Mouse (Mus musculus): Measurements from ENCODE around the gene Hdac11. TPM values are rescaled to one million over a fixed set of nuclear protein-coding genes. Genes with fewer than 3 reads are reported as not detected.
"Not testable (repeated sequence)": the region's sequence is repeated elsewhere in the genome, so short reads cannot be mapped to it uniquely, and the experiment has no call there.

Gene Hdac11
- 3.8 TPM in 1 of 2 replicates, not detected in the other for total RNA-seq (2015; ENCODE audit: low replicate concordance)
- total RNA-seq (2017; ENCODE audit: low replicate concordance), result 0.84 and 1.8 TPM in 2 replicates

DNA sequence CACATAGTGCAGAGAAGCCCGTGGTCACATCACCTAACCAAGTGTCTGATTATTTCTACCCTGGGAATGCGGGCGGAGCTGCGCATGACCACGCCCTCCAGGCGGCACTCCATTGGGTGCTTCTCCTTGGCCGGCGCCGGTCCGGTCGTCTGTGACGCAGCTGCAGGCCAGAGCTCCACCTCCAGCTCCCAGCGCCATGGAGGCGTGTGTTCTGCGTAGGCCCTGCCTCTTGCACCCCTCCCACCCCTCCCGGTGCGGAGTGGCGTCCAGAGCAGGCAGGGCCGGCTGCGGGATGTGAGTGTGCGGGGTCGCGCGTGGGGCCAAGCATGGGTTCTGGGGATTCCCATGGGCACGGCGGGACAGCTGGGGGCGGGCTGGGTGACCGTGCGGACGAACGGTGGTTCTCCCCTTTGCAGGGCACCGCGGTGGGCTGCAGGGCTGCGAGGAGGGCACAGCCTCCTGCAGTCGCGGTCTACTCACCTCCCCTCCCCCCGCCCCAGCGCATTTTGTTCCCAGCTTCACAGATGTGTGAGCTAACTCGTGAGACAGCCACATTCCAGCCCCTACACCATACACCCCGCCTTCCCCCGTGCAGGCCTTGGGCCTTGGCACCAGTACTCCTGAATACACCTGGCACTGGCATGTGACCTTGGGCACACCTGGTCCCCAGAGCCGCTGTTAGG lies at the start of gene Hdac11:
Gene Hdac11, plus strand, starts transcription at position 112 of the 683 bp plus-strand sequence.
- peak; percentile 93 for ATAC-seq (replicated peaks; ENCODE audit: low FRiP score, poor library complexity, severe bottlenecking)

DNA sequence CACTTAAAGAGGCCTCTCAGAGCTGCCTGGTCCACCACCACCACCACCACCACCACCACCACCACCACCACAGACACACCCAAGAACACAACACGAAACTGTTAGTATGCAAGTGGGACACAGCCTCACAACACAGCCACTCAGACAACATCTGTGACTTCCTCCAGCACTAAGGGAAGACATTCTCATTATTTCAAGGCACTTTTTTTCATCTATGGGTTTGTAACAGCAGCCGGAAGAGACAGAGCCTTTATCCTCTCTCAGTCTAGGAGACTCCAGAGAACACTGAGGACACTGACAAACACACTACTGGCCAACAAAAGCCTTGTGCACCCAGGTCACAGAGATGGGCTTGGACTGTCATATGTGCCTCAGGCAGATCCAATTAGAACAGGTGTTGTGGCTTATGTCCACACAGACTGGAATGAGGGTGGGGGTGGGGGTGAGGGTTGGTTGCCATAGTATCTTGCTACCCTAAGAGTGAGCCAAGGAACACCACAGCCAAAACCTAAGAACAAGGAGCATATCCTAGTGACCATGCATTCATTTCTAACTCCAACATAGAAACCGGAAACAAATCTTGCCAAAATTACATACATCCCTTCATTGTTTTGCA lies 48.1 kb upstream of the Hdac11 start:
- no peak for ATAC-seq (replicated peaks; ENCODE audit: low FRiP score, poor library complexity, severe bottlenecking)

DNA sequence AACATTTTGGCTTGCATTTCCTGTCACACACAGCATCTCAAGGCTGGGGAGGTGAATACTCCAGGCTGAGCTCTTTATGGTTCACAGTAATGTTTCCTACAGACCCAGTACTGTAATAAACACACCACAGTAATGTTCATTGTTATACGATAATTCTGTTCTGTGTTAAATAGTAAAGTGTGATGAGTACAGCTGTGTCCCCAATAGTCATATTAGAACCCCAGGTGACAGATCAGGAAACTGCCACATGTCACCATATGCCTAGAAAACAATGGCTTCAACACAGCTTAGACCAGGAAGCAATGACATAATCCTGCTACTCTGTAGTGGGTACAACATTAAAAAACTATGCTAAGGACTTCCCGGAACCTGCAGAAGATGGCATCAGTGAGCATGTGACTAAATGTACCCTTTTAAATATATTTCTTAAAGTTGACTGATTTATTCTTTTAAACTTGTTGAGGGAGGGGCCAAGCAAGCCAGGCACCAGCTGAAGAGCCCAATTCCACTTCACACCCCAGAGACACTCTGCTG lies 47.5 kb upstream of the Hdac11 start:
- ATAC-seq (replicated peaks; ENCODE audit: low FRiP score, poor library complexity, severe bottlenecking), result no peak

DNA sequence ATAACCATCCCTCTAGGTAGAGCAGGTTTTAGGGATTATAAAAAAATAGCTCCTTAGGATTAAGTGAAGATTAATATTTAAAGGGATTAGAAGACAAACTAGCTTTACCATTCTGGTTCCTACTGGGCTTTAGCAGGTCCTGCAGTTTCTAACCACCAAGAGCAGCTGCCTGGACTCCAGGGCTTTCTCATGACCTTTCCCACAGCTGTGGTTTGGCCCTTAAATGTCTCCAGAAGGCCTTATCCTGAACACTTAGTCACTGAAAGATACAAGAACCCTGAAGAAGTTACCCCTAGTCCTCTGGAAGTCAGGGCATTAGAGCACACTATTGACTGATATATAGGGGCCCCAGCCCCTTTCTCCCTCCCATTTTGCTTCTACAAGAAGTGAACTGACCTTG lies 47.0 kb upstream of the Hdac11 start:
- ATAC-seq (replicated peaks; ENCODE audit: low FRiP score, poor library complexity, severe bottlenecking), result no peak

DNA sequence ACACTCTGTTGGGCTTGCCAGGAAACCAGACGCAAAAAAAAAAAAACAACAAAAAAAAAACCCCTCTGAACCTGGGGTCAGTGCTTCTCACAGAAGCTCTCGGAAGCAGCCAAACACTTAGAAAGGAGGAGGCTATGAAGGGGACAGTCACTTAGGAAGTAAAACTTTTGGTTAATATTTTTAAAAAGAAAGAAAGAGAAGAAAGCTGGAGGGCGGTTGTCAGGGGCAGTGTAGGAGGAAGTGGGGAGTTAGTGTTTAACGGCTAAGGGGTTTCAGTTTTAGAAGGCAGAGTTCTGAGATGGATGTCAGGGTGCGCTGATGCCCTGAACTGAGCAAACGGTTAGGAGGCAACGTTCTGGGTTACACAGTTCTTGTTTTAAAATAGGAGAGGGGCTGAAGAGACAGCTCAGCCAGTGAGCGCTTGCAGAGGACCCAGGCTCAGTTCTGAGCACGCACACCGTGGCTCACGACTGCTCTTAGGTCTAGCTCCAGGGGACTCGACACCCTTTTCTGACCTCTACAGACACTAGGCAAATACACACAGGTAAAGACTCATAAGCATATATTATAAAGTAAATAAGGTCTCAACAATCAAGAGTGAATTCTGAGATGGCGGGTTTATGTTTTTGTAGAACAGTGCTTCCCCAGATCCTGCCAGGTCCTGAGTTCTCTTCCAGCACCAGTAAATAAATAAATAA lies 46.0 kb upstream of the Hdac11 start:
- no peak; the same call in 1 of the 2 replicates for ATAC-seq (replicated peaks; ENCODE audit: low FRiP score, poor library complexity, severe bottlenecking)

DNA sequence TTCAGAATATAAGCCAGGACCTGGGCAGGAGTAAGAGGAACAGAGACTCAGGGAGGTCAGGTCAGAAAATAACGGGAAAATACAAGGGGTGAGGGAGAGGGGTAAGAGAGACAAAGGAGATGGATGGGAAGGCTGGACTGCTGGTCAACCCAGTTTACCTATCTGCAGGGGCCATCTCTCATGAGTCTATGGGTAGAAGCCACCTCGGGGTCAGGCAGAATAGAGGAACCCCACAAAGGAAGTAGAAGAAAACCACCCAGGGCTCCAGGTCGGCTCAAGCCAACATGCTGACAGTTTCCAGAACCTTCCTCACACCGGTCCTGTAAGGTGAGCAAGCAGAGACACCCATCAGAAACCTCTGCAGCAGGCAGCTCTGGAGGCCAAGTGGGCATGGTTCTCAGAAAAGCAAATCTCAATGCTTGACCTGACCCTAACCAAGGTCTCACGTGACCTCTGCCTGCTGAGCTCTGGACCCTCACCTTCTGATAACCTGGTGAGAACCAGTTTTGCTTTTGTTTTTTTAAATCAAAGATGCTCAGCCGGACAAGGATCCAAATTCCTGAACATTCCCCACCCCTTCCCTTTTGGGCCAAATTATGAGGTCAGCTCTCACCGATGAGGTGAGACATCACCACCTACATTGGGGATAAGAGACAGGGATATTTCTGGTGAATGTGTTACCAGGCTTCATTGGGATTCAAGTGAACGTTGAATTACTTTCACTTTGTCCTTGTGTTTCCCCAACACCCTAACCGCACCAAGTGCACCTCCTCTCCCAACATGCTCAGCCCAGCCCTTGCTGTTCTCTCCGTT lies 45.1 kb upstream of the Hdac11 start:
- ATAC-seq (replicated peaks; ENCODE audit: low FRiP score, poor library complexity, severe bottlenecking), result no peak

DNA sequence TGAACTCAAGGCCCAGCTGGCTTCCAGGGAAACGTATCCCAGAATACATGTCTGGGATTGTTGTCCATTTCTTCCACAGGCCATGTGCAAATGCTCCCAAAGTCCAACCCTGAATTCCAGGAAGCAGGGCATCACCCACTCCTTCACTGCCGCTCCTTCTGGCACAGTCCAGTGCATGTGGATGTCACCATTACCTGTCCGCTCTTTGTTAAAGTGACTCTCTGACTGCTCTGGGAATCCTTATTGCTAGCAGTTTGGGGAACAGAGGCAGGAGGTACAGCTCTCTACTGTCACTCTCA lies 44.6 kb upstream of the Hdac11 start:
- ATAC-seq (replicated peaks; ENCODE audit: low FRiP score, poor library complexity, severe bottlenecking), result no peak

DNA sequence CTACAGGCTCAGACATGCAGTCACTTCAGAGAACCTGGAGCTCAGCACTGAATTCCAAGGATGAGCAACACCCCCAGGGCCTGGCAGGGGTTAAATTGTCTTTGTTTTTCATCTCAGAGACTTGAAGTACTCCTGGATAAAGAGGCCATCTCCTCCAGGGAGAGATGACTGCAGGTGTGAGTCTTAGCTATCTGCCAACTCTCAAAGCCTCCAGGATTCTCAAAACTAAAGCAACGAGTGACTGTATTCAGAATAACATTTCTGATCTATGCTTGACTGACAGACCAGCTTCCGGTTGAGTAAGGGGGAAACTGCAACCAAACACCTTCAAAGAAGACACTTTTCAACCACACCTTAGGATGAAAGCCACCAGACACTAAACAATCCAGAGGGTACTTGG lies 41.7 kb upstream of the Hdac11 start:
- ATAC-seq (replicated peaks; ENCODE audit: low FRiP score, poor library complexity, severe bottlenecking), result no peak

DNA sequence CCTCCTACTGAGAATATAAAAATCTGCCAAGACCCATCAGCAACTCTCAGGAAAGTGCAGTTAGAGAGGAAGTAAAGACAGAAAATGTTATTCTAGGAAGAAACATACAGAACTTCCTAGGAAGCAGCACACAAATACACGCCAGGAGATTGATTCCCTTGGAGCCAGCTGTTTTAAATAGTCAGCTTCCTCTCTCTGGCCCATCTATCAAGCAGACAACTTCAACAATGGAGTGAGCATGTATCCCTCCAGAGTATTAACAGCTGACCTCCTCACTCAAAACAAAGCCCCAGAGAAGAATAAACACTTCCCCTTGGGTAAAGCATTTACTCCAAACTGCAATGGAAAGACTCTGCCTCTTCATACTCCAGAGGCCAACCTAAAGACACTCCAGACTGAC lies 41.3 kb upstream of the Hdac11 start:
- no peak for ATAC-seq (replicated peaks; ENCODE audit: low FRiP score, poor library complexity, severe bottlenecking)

DNA sequence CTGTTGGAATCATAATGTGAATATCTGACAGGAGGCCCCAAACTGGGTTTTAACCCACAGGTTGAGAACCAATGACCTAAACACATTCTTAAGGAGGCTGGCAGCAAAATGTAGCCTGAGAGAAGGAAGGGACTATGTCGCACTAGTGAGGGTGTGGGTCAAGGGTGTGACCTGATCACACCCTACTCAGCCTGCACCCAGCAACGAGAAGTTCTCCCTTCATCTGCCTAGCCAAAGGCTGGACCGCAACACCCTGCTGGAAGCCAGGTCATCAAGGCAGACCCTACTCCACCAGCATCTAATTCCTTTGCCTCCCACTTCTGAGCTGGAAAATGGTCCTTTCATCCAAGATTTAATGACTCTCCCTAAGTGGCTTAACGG lies 40.6 kb upstream of the Hdac11 start:
- peak; percentile 79 for ATAC-seq (replicated peaks; ENCODE audit: low FRiP score, poor library complexity, severe bottlenecking)

DNA sequence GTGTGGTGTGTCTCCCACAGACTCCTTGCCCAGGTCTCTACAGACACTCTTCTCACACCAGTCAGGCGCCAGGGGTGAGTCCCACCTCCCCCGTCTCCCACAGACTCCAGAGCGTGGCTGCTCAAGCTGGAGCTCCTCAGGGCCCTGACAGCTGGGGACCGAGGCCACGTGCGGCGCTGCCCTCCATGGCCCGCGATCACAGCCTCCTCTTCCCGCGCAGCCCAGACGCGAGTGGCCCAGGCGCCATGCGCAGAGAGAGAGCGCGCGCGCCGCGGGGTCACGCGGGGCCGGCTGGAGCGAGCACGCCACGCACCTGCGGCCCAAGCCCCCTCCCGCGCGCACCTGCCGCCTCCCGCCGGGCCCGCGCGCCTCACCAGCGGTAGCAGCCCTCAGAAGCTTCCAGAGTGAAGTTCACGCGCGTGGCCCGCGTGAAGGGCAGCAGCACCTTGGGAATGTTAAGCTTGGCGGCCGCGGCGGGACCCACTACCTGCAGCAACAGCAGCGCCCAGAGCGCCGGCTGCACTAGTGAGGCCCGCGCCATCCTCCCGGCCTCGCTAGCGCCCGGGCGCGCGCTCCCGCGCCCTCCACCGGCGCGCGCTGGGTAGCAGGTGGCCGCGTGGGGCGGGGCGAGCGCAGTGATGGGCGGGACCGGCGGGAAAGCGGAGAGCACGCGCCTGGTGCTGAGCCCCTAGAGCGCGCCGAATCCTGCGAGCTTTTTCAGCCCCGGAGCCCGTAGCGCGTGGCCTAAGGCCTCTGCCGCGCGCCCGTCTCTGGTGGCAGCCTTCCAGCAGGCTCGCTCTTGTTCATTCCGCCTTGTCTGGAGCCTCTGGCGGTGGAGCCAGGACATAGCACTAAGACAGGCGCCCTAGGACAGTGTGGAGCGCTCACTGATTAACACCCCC lies 40.0 kb upstream of the Hdac11 start, which contains the start of gene Nup210:
Gene Nup210, minus strand, starts transcription at position 586 of the 902 bp plus-strand sequence.
- peak; percentile 84 for ATAC-seq (replicated peaks; ENCODE audit: low FRiP score, poor library complexity, severe bottlenecking)

DNA sequence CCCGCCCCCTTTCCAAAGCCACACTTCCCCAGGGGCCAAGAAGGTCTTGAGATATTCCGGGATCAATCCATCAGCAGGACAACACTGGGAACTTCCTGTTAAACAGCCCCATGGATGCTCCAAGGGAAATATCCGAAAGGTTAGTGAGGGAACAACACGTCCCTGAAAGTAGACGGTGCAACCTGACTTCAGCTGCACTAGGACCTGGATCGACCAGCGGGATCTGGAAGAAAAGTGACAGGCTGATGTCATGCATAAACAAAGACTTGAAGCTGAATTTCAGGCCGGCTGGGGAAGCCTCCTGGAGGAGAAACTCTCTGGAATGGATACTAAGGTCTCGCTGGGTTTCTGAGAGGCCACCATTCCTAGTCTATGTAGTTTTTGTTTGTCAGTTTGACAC lies 39.3 kb upstream of the Hdac11 start:
- ATAC-seq (replicated peaks; ENCODE audit: low FRiP score, poor library complexity, severe bottlenecking), result no peak

DNA sequence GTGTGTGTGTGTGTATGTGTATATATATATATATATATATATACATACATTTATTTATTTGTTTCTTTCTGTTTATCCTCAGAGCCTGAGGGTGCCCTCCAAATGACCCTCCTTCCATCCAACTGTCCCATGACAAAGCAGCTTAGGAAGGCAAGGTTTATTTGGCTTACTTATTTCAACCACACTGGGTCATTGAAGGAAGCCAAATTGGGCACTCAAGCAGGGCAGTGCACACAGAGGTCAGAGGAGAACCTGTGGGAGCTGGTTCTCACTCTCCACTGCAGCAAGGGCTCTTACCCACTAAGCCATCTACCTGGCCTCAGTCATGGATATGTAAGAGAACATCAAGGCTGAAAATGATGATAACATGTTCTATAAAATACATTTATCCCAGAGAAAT lies 37.9 kb upstream of the Hdac11 start:
- ATAC-seq (replicated peaks; ENCODE audit: low FRiP score, poor library complexity, severe bottlenecking), result no peak

DNA sequence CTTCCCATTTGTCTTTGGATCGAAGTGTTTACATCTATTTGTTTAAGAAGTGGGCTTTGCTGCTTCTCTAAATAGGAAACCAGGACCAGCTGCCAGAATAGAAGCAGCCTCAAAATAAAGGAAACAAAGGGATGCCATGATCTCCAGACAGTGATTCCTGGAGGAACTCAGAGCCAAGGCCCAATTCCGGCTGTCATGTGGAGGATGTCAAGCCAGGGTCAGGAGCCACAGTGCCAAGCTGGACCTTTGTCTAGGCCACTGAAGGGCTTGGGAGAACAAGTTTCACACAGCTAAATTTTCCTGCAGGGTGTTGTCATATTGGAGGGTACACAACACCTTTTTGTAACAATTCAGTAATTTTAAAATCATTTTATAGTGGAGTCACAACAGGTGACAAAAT lies 36.3 kb upstream of the Hdac11 start:
- ATAC-seq (replicated peaks; ENCODE audit: low FRiP score, poor library complexity, severe bottlenecking), result no peak

DNA sequence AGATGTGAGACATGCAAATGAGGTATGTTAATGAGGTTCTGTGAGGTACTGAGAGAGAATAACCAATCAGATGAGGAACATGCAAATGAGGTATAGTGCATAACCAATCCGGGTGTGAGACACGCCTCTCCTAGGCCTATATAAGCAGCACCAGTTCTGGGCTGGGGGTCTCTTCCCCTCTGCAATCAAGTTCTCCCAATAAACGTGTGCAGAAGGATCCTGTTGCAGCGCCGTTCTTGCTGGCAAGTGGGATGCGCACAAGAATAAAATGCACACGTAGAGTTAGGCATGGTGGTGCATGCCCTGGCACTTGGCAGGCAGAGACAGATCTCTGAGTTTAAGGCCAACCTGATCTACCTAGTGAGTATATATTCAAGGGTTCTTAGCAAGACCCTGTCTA lies 35.4 kb upstream of the Hdac11 start:
- ATAC-seq (replicated peaks; ENCODE audit: low FRiP score, poor library complexity, severe bottlenecking), result not testable (repeated sequence)

DNA sequence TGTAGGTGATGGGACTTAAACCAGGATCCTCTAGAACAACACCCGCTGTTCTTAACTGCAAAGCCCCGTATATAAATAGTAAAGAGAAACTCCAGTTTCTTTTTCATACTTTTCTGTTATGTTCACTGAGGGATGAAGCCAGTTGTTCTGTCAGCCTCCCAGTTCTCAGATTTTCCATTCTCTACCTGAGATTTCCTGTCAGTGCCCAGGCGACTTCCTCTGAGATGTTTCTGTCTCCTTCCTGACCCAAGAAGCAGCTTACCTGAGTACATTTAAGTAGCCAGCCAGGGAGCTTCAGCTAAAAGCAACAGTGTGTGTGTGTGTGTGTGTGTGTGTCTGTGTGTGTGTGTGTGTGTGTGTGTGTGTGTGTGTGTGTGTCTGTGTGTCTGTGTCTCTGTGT lies 33.0 kb upstream of the Hdac11 start:
- ATAC-seq (replicated peaks; ENCODE audit: low FRiP score, poor library complexity, severe bottlenecking), result no peak

DNA sequence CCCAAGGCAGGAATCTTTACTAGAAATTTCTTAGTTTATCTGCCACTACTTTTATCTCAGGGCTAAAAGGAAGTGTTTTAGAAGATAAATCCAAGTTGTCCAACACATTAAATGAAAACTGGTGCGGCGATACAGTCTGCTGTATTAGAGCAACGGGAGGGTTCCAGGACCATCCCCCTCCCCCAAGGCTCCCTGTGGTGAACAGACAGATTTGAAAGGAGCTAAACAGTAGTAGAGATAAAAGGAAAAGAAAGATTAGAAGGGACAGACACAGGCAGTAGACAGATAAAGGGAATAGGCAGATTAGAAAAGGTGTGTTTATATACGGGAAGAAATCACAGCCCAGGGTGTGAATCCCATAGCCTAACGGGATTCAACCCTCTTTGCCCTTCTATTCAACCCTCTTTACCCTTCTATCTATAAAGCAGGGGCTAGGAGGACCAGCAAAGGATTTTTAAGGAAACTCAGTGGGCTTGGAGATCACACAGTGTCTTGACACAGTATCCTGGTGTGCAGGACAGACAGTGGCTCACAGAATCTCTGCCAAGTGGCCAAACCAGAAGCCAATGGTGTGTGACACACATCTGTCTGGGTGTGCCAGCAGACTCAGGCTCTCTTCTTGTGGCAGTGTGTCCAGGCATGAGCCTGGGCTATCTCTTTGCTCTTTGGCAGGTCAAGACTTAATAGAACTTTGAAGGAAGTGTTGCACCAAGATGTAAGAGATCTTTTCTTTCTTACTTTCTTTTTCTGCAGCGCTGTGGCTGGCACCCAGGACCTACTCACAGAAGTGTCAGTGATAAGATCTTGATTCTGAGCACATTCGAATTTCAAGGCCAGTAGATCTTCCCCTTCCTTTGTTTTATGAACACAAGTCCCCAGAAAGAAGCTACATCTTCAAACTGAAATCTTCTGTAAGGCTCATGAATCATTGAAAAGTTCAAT lies 31.9 kb upstream of the Hdac11 start:
- no peak for ATAC-seq (replicated peaks; ENCODE audit: low FRiP score, poor library complexity, severe bottlenecking)

DNA sequence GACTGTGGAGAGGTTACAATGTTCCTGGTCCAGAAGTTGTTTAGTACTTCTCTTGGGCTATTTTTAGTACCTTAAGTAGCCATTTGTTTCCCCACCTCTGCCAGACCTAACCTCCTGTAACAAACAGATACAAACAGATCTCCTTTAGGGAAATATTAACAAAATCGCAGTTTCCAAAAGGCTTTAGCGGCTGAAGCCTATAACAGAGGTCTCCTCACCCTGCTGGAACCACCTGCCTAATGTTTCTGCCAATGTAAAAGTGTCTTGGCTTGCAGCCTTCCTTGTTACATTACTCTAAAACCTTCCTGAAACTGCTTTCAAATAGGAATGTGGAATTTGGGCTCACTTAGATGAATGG lies 31.3 kb upstream of the Hdac11 start:
- ATAC-seq (replicated peaks; ENCODE audit: low FRiP score, poor library complexity, severe bottlenecking), result no peak
